Mouse (Mus musculus) heart, postnatal 10 days (tissue): ENCODE measurements at regions not wholly inside any gene's neighbourhood (a gene's known extent, or its start where the extent isn't known, plus 50 kb on each side); places are given as distances from the start of the nearest gene placed in this dataset.
"Not testable (repeated sequence)": the region's sequence is repeated elsewhere in the genome, so short reads cannot be mapped to it uniquely, and the experiment has no call there.

Source experiments
- DNase-seq, 2 experiments: peaks; one replicate each; pipeline ENCODE4 v3.0.0; 2021
- intact Hi-C: fragments of 180-260 bp; cut with DNase I; formaldehyde crosslinking; loops from one replicate; pipeline ENCODE4 v1.15.1; 2025

GRCm38 (mm10) chr8:8852656-8853366, 162.5 kb upstream of the Arglu1 start:
- intact Hi-C loops = no loop called here
- no peak for DNase-seq

GRCm38 (mm10) chr8:8851271-8851670, 160.9 kb upstream of the Arglu1 start:
- intact Hi-C loops = no loop called here
- DNase-seq = no peak

- intact Hi-C loops = no loop called here
- DNase-seq = no peak
These were observed 160.4 kb upstream of the Arglu1 start for GRCm38 (mm10) chr8:8850766-8851165.

- intact Hi-C loops = no loop called here
- no peak for DNase-seq
These were observed 157.3 kb upstream of the Arglu1 start for GRCm38 (mm10) chr8:8847579-8847978.

GRCm38 (mm10) chr8:8842326-8842725, 152.0 kb upstream of the Arglu1 start:
- no peak for DNase-seq
- intact Hi-C loops = no loop called here

GRCm38 (mm10) chr8:8836166-8836565, 145.8 kb upstream of the Arglu1 start:
- DNase-seq, intact Hi-C loops: not testable (repeated sequence)

- intact Hi-C loops = loop anchor here (5.0 kb wide), 2 partner anchors 144 to 161 kb away; no protein-coding TSS in a partner anchor
- peak; percentile 6 to 19 for DNase-seq
These were observed 141.0 kb upstream of the Arglu1 start for GRCm38 (mm10) chr8:8831306-8831705.

GRCm38 (mm10) chr8:8829230-8829629, 138.9 kb upstream of the Arglu1 start:
- no peak for DNase-seq
- intact Hi-C loops = loop anchor here (5.0 kb wide), 1 partner anchor 97 kb away; no protein-coding TSS in a partner anchor

- intact Hi-C loops = loop anchor here (5.0 kb wide), 1 partner anchor 95 kb away; no protein-coding TSS in a partner anchor
- peak in 1 of 2 experiments; percentile 7 for DNase-seq
These were observed 137.2 kb upstream of the Arglu1 start for GRCm38 (mm10) chr8:8827555-8827954.

GRCm38 (mm10) chr8:8826801-8827200, 136.5 kb upstream of the Arglu1 start:
- intact Hi-C loops = loop anchor here (5.0 kb wide), 1 partner anchor 94 kb away; no protein-coding TSS in a partner anchor
- peak; percentile 55 for DNase-seq

- intact Hi-C loops = loop anchor here (5.0 kb wide), 1 partner anchor 93 kb away; no protein-coding TSS in a partner anchor
- peak; percentile 17 to 21 for DNase-seq
These were observed 134.6 kb upstream of the Arglu1 start for GRCm38 (mm10) chr8:8824886-8825285.

GRCm38 (mm10) chr8:8821119-8821518, 130.8 kb upstream of the Arglu1 start:
- intact Hi-C loops = no loop called here
- no peak for DNase-seq

GRCm38 (mm10) chr8:8820614-8821013, 130.3 kb upstream of the Arglu1 start:
- no peak for DNase-seq
- intact Hi-C loops = no loop called here

- peak; percentile 46 to 52 for DNase-seq
- intact Hi-C loops = no loop called here
These were observed 129.1 kb upstream of the Arglu1 start for GRCm38 (mm10) chr8:8819233-8819931.

- intact Hi-C loops = no loop called here
- no peak for DNase-seq
These were observed 122.5 kb upstream of the Arglu1 start for GRCm38 (mm10) chr8:8812807-8813167.

- DNase-seq = peak; percentile 51 to 54
- intact Hi-C loops = no loop called here
These were observed 121.9 kb upstream of the Arglu1 start for GRCm38 (mm10) chr8:8812051-8812806.

GRCm38 (mm10) chr8:8810928-8811327, 120.6 kb upstream of the Arglu1 start:
- intact Hi-C loops = no loop called here
- no peak for DNase-seq

GRCm38 (mm10) chr8:8809835-8810439, 119.6 kb upstream of the Arglu1 start:
- intact Hi-C loops = no loop called here

GRCm38 (mm10) chr8:8809349-8809748, 119.0 kb upstream of the Arglu1 start:
- intact Hi-C loops = no loop called here

More at GRCm38 (mm10) chr8:8809835-8810439, 119.6 kb upstream of the Arglu1 start:
- no peak for DNase-seq

GRCm38 (mm10) chr8:8802761-8803340, 112.5 kb upstream of the Arglu1 start:
- intact Hi-C loops = loop anchor here (5.0 kb wide), 1 partner anchor 141 kb away; the partner anchor contains the start of gene Efnb2
- no peak for DNase-seq

More at GRCm38 (mm10) chr8:8809349-8809748, 119.0 kb upstream of the Arglu1 start:
- no peak for DNase-seq
